Mouse (Mus musculus) intestine, embryonic 14.5 days (tissue): ENCODE results near the gene Rps15a. TPM values are rescaled to one million over a fixed set of nuclear protein-coding genes. Genes with fewer than 3 reads are reported as not detected.

ENCODE experiments used
- ATAC-seq: fragments of 200-750 bp; cut with Nextera tagmentation; replicated peaks from 2 replicates; pipeline ENCODE4 v1.8.0; 2017; ENCODE audit warnings: low read depth, moderate number of reproducible peaks, moderate TSS enrichment, moderate library complexity; ENCODE audit not compliant: low FRiP score, low TSS enrichment
- DNase-seq: peaks from one replicate; pipeline ENCODE4 v3.0.0-alpha.2; 2018; ENCODE audit warnings: low spot score
- H3K27ac ChIP-seq: fragments of 300-500 bp; sonication (generic); 2 replicates; pipeline ENCODE4 v1.5.1; 2014; ENCODE audit warnings: low read depth, mild to moderate bottlenecking, control low read depth
- H3K27me3 ChIP-seq: fragments of 300-500 bp; sonication (generic); replicated peaks from 2 replicates; pipeline ENCODE4 v1.6.1; 2014; ENCODE audit warnings: low read length, control low read depth; ENCODE audit not compliant: control insufficient read depth, insufficient read depth
- H3K36me3 ChIP-seq: fragments of 300-500 bp; sonication (generic); 2 replicates; pipeline ENCODE4 v1.6.1; 2014; ENCODE audit warnings: low read length, control low read depth; ENCODE audit not compliant: control insufficient read depth, insufficient read depth
- H3K4me1 ChIP-seq: fragments of 300-500 bp; sonication (generic); replicated peaks from 2 replicates; pipeline ENCODE4 v1.6.1; 2014; ENCODE audit warnings: low read length, control low read depth, mixed read lengths; ENCODE audit not compliant: control insufficient read depth, insufficient read depth
- H3K4me2 ChIP-seq: fragments of 300-500 bp; sonication (generic); 2 replicates; pipeline ENCODE4 v1.6.1; 2014; ENCODE audit warnings: low read length
- H3K4me3 ChIP-seq: fragments of 300-500 bp; sonication (generic); 2 replicates; pipeline ENCODE4 v1.5.1; 2014; ENCODE audit warnings: low read depth, low read length, control low read depth, mixed read lengths
- H3K9ac ChIP-seq: fragments of 300-500 bp; sonication (generic); 2 replicates; pipeline ENCODE4 v1.6.1; 2014; ENCODE audit warnings: mild to moderate bottlenecking, low read length
- H3K9me3 ChIP-seq: fragments of 300-500 bp; sonication (generic); 2 replicates; pipeline ENCODE4 v1.6.1; 2016; ENCODE audit warnings: low read length, control low read depth; ENCODE audit not compliant: control insufficient read depth
- WGBS: fragments of 180-500 bp; shearing (Covaris S2); extraction: QIAGEN DNeasy Blood & Tissue Kit; methylation state at CpG from one replicate; pipeline ENCODE4 v1.1.7; 2014; 5-methylcytosine and 5-hydroxymethylcytosine counted together
- polyA plus RNA-seq: library from polyadenylated mRNA; unstranded; fragments of >200 nt; fragmentation: Nextera tagmentation; extraction: Ambion mirVana; gene quantifications from 2 replicates; pipeline ENCODE4 v1.2.1, GENCODE M21; 2014

The Rps15a gene
- polyA plus RNA-seq, 1 experiment from 2014 or later = 1,000 TPM

- peaks cover 4% of the 10 kb centered on the region for H3K9me3 ChIP-seq
- no peak overlapping the region for H3K27ac ChIP-seq
- no peak for DNase-seq
- no peaks in the 10 kb centered on the region for H3K4me1 ChIP-seq
- H3K4me2 ChIP-seq = no peak overlapping the region
- ATAC-seq = no peak
- WGBS = 79% methylated on average over 6 of the region's 6 CpGs
- no peak overlapping the region for H3K4me3 ChIP-seq
- H3K9ac ChIP-seq = no peak overlapping the region
- H3K36me3 ChIP-seq = no peaks in the 10 kb centered on the region
- H3K27me3 ChIP-seq = no peaks in the 10 kb centered on the region
Observed at GRCm38 (mm10) chr7:118056300-118056699, 59.7 kb downstream of the Rps15a start.

Other genes starting within 250 kb of the Rps15a start
- gene Arl6ip1, start 13.5 kb upstream of the Rps15a start, polyA plus RNA-seq = 323 and 348 TPM in 2 replicates
- 24.2 and 26.4 TPM in 2 replicates for gene Smg1, start 127.5 kb upstream of the Rps15a start, polyA plus RNA-seq